Mouse (Mus musculus): ENCODE results near the gene Cuedc1.

- TF ChIP-seq CTCF (IDR thresholded peaks at IDR 0.05; ENCODE audit: low read depth, low read length) = no peak
- TF ChIP-seq EP300 (IDR thresholded peaks at IDR 0.05; ENCODE audit: insufficient read depth, low read depth, low read length) = no peak
- TF ChIP-seq POLR2A (IDR thresholded peaks at IDR 0.05; ENCODE audit: insufficient read depth, low read length) = no peak
Measured at GRCm38 (mm10) chr11:88048961-88049670, 48.7 kb upstream of the Cuedc1 start.
